Comparison of ENCODE assay signal across 20 mouse cellular contexts in the genomic region with DNA sequence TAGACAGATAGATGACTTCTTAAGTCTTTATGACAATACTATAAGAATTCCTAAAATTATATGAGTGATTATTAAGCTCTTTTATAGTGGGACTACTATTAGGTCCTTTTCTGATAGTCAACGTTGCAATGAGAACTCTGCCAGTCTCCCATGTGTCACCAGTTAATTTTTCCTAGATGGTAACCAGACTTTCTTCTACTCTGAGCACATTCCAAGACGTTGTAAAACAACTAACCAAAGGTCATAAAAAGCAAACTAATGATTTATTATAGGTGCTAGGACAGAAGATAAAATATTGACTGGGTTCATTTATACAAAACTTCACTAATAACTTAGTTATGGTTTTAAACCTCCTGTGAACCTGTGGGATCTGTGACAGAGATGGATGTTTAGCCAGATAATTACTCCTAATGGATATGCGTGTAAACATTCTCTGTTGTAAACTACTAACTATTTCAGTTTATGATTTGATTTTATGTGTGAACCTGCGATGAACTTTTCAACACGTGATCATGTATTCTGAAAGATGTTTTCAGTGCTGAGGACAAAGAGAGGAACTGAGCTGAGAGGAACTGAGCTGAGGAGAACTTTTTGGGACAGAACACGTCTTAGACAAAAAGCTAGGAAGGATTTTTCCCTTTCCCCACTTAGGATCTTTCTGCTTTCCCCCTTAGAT.
"Had no signal": no experiment of that assay in that cellular context is flagged by ENCODE, and none has a peak within 500 bp of the region (broad histone marks: within the 10 kb centered on the region; RNA-seq: fewer than 3 reads in every experiment).

No protein-coding gene starts in this region.

- H3K27me3 ChIP-seq: heart, embryonic 12.5 days; hindbrain, embryonic 12.5 days; kidney, embryonic 15.5 days; limb, embryonic 13.5 days; limb, embryonic 15.5 days; liver, embryonic 12.5 days had no signal

- H3K4me1 ChIP-seq: hindbrain, embryonic 10.5 days; hindbrain, embryonic 12.5 days; kidney, embryonic 15.5 days; limb, embryonic 15.5 days had no signal

- H3K4me3 ChIP-seq: heart, embryonic 10.5 days; heart, embryonic 12.5 days; hindbrain, embryonic 10.5 days; hindbrain, embryonic 12.5 days; kidney, embryonic 15.5 days; limb, embryonic 13.5 days; limb, embryonic 15.5 days; liver, embryonic 12.5 days had no signal

- H3K9me3 ChIP-seq: heart, embryonic 10.5 days; heart, embryonic 12.5 days; hindbrain, embryonic 12.5 days; kidney, embryonic 15.5 days; limb, embryonic 13.5 days; limb, embryonic 15.5 days; liver, embryonic 12.5 days had no signal

- H3K9ac ChIP-seq: forebrain, postnatal 0 days; heart, embryonic 12.5 days; hindbrain, embryonic 12.5 days; hindbrain, embryonic 14.5 days; kidney, embryonic 15.5 days; limb, embryonic 13.5 days; limb, embryonic 15.5 days; liver, embryonic 12.5 days; liver, embryonic 14.5 days had no signal

- H3K36me3 ChIP-seq: heart, embryonic 10.5 days; heart, embryonic 12.5 days; hindbrain, embryonic 10.5 days; hindbrain, embryonic 12.5 days; kidney, embryonic 15.5 days; limb, embryonic 13.5 days; limb, embryonic 15.5 days; liver, embryonic 12.5 days had no signal

- DNase-seq: forebrain, postnatal 0 days; gastrocnemius, postnatal 25 days; heart, adult 18-20 months; heart, postnatal 10 days; heart, postnatal 4 days; layer of hippocampus, adult 9-11 months; layer of hippocampus, postnatal 36 days; left cerebral cortex, postnatal 4 days had no signal

- H3K4me2 ChIP-seq: heart, embryonic 12.5 days; hindbrain, embryonic 12.5 days; hindbrain, embryonic 14.5 days; kidney, embryonic 15.5 days; limb, embryonic 13.5 days; limb, embryonic 15.5 days; liver, embryonic 12.5 days had no signal

- ATAC-seq: forebrain, postnatal 0 days; hindbrain, embryonic 16.5 days; inflammation-experienced regulatory T-cells, adult 6 months; liver, embryonic 12.5 days had no signal

- H3K27ac ChIP-seq: heart, embryonic 10.5 days; hindbrain, embryonic 10.5 days; hindbrain, embryonic 12.5 days; hindbrain, embryonic 14.5 days; kidney, embryonic 15.5 days; limb, embryonic 13.5 days; limb, embryonic 15.5 days; liver, embryonic 12.5 days; liver, embryonic 14.5 days had no signal
